Mouse (Mus musculus): ENCODE data around the gene Lrmda. TPM values are rescaled to one million over a fixed set of nuclear protein-coding genes. Genes with fewer than 3 reads are reported as not detected.

Lrmda gene
- total and polyA plus RNA-seq, 2 experiments from 2014 or later, result 0.18 TPM; not detected in 1

DNA sequence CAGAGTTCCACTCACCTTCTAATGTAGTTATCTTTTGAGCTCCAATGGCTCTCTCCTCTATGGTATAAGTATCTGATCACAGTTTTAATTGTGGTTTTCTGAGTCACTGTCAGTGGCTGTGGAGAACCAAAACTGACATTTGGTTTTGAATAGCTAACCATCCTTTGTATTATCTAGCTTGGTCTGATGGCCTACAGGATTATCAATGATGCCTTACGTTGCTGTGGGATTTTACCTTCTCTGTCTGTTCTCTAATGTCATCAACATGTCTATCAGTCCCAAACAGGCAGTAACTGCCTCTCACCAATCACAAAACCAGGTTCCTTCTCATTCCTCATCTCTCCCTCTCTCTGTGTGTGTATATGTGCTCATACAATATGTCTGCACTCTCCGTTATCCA lies 908.8 kb downstream of the Lrmda start:
- TF ChIP-seq CTCF (IDR thresholded peaks at IDR 0.05; ENCODE audit: low read depth), result no peak
- ATAC-seq (no peak), DNase-seq (no peak)
- no peaks in the 10 kb centered on the region for H3K4me1 ChIP-seq (ENCODE audit: insufficient read depth)
- WGBS, result 88% methylated on average over 2 of the region's 2 CpGs
- H3K27me3 ChIP-seq (ENCODE audit: insufficient read depth, low read length), result no peaks in the 10 kb centered on the region
- no peak overlapping the region for H3K4me3 ChIP-seq (ENCODE audit: low read depth, low read length)
- no peak overlapping the region for H3K27ac ChIP-seq (ENCODE audit: low read depth, low read length)
- no peaks in the 10 kb centered on the region for H3K9me3 ChIP-seq (ENCODE audit: low read length)
- no peak overlapping the region for H3K4me2 ChIP-seq (ENCODE audit: low read depth)
- no peak overlapping the region for H3K9ac ChIP-seq
- no peaks in the 10 kb centered on the region for H3K36me3 ChIP-seq (ENCODE audit: insufficient read depth)

DNA sequence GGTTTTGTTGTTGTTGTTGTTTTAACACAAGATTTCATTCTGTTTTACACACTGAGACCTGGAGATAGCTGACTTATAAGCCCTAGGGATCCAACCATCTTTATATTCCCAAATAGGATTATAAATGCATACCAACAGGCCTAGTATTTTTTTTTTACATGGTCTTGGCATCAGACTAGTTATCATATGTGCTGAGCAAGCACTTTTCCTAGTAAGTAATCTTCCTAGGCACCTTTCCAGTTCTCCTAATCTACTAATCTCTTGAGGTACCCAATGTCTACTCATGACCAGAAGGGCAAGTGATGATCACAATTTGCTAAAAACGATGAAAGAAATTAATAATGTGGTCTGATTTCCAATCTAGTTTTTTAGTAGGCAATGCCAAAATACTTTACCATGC lies 909.2 kb downstream of the Lrmda start:
- H3K4me2 ChIP-seq (ENCODE audit: low read depth), result no peak overlapping the region

DNA sequence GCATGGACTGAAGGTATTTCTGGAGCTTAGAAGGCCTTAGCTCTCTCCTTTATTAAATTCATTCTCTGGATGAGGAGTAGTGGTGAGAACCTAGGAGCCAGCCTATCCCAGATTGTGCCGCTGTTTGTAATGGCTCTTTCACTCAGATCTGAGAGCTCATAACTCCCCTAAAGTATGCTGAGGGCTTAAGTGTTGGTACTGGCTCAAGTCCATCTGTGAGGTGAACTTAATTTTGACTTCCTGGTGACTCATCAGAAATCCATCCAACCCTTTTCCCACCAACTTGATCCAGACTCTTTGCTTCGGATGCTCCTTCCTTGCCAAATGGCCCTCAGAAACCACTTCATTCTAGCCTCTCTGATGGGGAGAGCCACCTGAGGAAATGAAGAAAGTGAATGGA lies 910.1 kb downstream of the Lrmda start:
- no peak for ATAC-seq
- no peaks in the 10 kb centered on the region for H3K27me3 ChIP-seq (ENCODE audit: insufficient read depth, low read length)
- no peak overlapping the region for H3K9ac ChIP-seq
- H3K4me2 ChIP-seq (ENCODE audit: low read depth), result no peak overlapping the region
- H3K27ac ChIP-seq (ENCODE audit: low read depth, low read length), result no peak overlapping the region
- H3K36me3 ChIP-seq (ENCODE audit: insufficient read depth), result no peaks in the 10 kb centered on the region
- no peak overlapping the region for H3K4me3 ChIP-seq (ENCODE audit: low read depth, low read length)
- no peak for DNase-seq
- no peak for TF ChIP-seq CTCF (IDR thresholded peaks at IDR 0.05; ENCODE audit: low read depth)
- 91% methylated on average over 2 of the region's 2 CpGs for WGBS
- no peaks in the 10 kb centered on the region for H3K4me1 ChIP-seq (ENCODE audit: insufficient read depth)
- H3K9me3 ChIP-seq (ENCODE audit: low read length), result no peaks in the 10 kb centered on the region

More for the DNA sequence above, 909.2 kb downstream of the Lrmda start:
- no peaks in the 10 kb centered on the region for H3K36me3 ChIP-seq (ENCODE audit: insufficient read depth)
- WGBS, result 92% methylated on average over 1 of the region's 1 CpGs
- H3K9me3 ChIP-seq (ENCODE audit: low read length), result no peaks in the 10 kb centered on the region
- no peak overlapping the region for H3K4me3 ChIP-seq (ENCODE audit: low read depth, low read length)
- no peaks in the 10 kb centered on the region for H3K27me3 ChIP-seq (ENCODE audit: insufficient read depth, low read length)
- no peak for DNase-seq
- no peaks in the 10 kb centered on the region for H3K4me1 ChIP-seq (ENCODE audit: insufficient read depth)
- no peak for TF ChIP-seq CTCF (IDR thresholded peaks at IDR 0.05; ENCODE audit: low read depth)
- no peak for ATAC-seq
- no peak overlapping the region for H3K9ac ChIP-seq
- H3K27ac ChIP-seq (ENCODE audit: low read depth, low read length), result no peak overlapping the region

DNA sequence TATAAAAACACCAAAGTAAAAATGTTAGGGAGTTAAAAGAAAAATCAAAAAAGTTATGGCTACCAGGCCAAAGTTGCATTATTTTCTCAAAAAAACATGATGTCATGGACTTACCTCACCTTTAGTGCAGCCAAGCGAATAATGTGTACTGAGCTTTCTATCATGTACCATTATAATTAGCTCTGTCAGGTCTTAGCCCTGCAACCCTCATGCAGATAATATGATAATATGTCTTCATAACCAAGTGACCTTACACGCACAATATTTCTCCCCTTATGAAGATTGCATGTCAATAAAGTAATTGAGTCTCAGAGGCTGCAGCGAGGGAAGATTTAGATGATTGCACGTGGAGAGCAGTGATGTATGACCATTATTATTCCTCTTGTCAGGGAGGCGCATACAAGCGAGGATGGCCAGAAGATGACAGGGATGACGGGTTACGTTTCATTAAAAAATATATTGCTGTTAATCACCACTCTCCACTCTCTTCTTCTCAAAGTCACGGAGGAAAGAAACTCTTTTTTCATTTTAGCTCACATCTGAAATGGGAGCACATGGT lies 911.1 kb downstream of the Lrmda start:
- Histone ChIP-seq H3K4me3 (ENCODE audit: low read depth, low read length) (no peak overlapping the region), H3K9me3 (ENCODE audit: low read length) (no peaks in the 10 kb centered on the region), H3K27ac (ENCODE audit: low read depth, low read length) (no peak overlapping the region), H3K36me3 (ENCODE audit: insufficient read depth) (no peaks in the 10 kb centered on the region), H3K27me3 (ENCODE audit: insufficient read depth, low read length) (no peaks in the 10 kb centered on the region), H3K4me2 (ENCODE audit: low read depth) (no peak overlapping the region), H3K4me1 (ENCODE audit: insufficient read depth) (no peaks in the 10 kb centered on the region), H3K9ac (no peak overlapping the region)
- TF ChIP-seq CTCF (IDR thresholded peaks at IDR 0.05; ENCODE audit: low read depth), result no peak
- DNase-seq (no peak), ATAC-seq (no peak)
- 87% methylated on average over 9 of the region's 9 CpGs for WGBS

DNA sequence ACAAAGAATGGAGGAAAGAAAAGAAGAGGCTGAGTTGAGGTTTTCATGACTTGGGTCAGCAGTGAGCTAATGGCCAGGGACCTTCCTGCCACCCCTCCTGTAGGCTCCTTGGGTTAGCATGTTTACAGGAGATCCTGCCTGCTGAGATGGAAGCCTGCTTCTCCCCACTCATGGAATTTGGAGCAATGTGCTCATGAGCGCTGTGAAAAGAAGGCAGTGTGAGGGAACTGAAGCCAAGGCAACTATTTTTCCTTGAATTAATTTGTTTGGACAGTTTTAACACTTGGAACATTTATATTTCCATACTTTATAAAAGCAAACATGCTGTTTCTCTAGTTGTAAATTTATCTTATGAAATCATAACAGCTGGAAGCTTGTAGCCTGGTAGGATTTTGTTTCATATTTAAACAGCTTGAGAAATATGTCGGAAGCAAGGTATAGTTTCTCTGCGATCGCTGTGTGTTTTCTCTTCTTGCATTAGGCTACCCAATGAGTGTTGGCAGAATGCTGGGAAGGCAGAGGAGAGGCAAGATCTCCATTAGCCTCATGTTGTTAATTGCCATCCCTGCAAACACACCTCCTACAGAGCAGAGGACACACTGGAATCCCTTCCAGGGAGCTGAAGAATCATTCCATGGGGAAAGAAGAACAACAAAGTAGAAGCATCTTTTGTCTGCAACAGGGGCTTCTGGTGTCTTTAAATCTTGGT lies 911.8 kb downstream of the Lrmda start:
- no peaks in the 10 kb centered on the region for H3K4me1 ChIP-seq (ENCODE audit: insufficient read depth)
- DNase-seq (no peak), ATAC-seq (peak; percentile 29; the same call in 1 of the 2 replicates)
- 78% methylated on average over 4 of the region's 4 CpGs for WGBS
- no peak overlapping the region for H3K4me2 ChIP-seq (ENCODE audit: low read depth)
- H3K4me3 ChIP-seq (ENCODE audit: low read depth, low read length), result no peak overlapping the region
- H3K27me3 ChIP-seq (ENCODE audit: insufficient read depth, low read length), result no peaks in the 10 kb centered on the region
- H3K9me3 ChIP-seq (ENCODE audit: low read length), result no peaks in the 10 kb centered on the region
- no peak overlapping the region for H3K27ac ChIP-seq (ENCODE audit: low read depth, low read length)
- no peak overlapping the region for H3K9ac ChIP-seq
- no peaks in the 10 kb centered on the region for H3K36me3 ChIP-seq (ENCODE audit: insufficient read depth)
- TF ChIP-seq CTCF (IDR thresholded peaks at IDR 0.05; ENCODE audit: low read depth), result peak; percentile 7; the same call in 1 of the 2 replicates

DNA sequence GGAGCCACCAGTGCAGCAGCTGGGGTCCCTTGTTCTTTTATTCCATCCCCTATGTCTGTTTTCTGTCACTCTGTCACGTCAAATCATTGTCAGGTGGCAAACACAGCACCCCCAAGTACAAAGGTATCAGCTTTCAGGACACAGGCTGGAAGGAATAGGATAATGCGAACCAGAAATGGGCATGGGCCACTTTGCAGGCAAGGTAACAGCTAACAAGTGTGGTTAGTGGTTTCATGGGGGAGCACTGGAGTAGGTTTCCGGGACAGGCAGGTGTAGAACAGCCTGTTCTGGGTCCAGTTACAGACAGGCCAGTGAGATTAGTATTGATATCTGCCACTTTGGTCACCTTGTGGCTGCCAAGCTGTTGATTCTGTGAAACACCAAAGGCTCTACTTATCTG lies 917.2 kb downstream of the Lrmda start:
- no peak for TF ChIP-seq CTCF (IDR thresholded peaks at IDR 0.05; ENCODE audit: low read depth)
- no peak for DNase-seq
- Histone ChIP-seq H3K9ac (no peak overlapping the region), H3K36me3 (ENCODE audit: insufficient read depth) (no peaks in the 10 kb centered on the region), H3K27ac (ENCODE audit: low read depth, low read length) (no peak overlapping the region), H3K27me3 (ENCODE audit: insufficient read depth, low read length) (no peaks in the 10 kb centered on the region; the same call in 1 of the 2 replicates), H3K4me2 (ENCODE audit: low read depth) (no peak overlapping the region), H3K9me3 (ENCODE audit: low read length) (no peaks in the 10 kb centered on the region), H3K4me3 (ENCODE audit: low read depth, low read length) (no peak overlapping the region), H3K4me1 (ENCODE audit: insufficient read depth) (no peaks in the 10 kb centered on the region)
- ATAC-seq, result no peak
- WGBS, result 85% methylated on average over 3 of the region's 3 CpGs

DNA sequence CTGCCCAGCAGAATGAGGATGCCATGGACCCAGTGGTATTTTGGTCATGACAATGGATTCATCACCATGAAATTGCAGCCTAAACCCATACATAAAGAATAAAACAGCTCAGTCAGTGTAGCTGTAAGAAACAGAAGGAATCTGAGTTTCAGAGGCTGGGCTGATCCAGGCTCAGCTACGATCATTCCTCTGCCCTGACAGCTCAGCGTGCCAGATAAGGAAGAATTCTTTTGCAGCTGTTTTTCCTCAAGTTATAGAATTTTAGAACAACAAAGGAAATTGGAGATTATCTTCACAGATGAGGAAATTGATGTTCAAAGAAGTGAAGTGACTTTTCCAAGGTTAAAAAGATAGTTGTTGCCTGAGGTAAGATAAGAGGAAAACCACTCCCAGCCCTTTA lies 921.1 kb downstream of the Lrmda start:
- no peak overlapping the region for H3K4me2 ChIP-seq (ENCODE audit: low read depth)
- DNase-seq, result no peak
- H3K36me3 ChIP-seq (ENCODE audit: insufficient read depth), result no peaks in the 10 kb centered on the region
- no peaks in the 10 kb centered on the region; the same call in 1 of the 2 replicates for H3K27me3 ChIP-seq (ENCODE audit: insufficient read depth, low read length)
- H3K9ac ChIP-seq, result no peak overlapping the region
- TF ChIP-seq CTCF (IDR thresholded peaks at IDR 0.05; ENCODE audit: low read depth), result no peak
- H3K4me3 ChIP-seq (ENCODE audit: low read depth, low read length), result no peak overlapping the region
- H3K27ac ChIP-seq (ENCODE audit: low read depth, low read length), result no peak overlapping the region
- 73% methylated on average over 2 of the region's 2 CpGs for WGBS
- no peaks in the 10 kb centered on the region for H3K4me1 ChIP-seq (ENCODE audit: insufficient read depth)
- H3K9me3 ChIP-seq (ENCODE audit: low read length), result no peaks in the 10 kb centered on the region
- ATAC-seq, result no peak
